24 mouse cellular contexts compared by ENCODE assay signal in the genomic region with DNA sequence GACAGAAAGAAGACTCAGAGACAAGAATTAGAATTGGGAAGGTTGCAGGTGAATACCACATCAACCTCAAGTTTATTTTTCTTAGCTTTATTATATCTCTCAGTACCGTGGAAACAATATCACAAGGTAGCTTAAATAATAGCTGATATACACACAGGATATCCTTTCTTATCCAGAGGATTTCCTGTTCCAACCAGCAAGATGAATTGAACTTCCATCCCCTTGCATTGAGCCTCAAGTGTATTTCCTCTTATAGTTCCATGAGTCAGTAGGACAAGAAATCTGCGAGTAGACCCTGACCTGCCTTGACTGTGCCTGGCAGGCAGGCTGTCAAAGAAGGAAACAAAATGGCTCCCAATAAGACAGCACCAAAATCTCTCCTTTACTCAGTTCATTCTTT. TPM values are rescaled to one million over a fixed set of nuclear protein-coding genes. Genes with fewer than 3 reads are reported as not detected.
"Had no signal": no experiment of that assay in that cellular context is flagged by ENCODE, and none has a peak within 500 bp of the region (broad histone marks: within the 10 kb centered on the region; RNA-seq: fewer than 3 reads in every experiment).

No protein-coding gene starts in this region.

- H3K9ac ChIP-seq: intestine, embryonic 15.5 days; limb, embryonic 13.5 days; liver, embryonic 12.5 days; liver, embryonic 15.5 days; midbrain, embryonic 12.5 days had no signal

- DNase-seq: kidney, adult 11 months; kidney, postnatal 25 days; liver; lung, adult 18-20 months; lung, postnatal 4 days; right cerebral cortex, adult 18-20 months; right cerebral cortex, postnatal 14 days; right cerebral cortex, postnatal 4 days; thymus, adult 2 months; thymus, postnatal 14 days; thymus, postnatal 4 days had no signal

- H3K4me3 ChIP-seq: intestine, embryonic 15.5 days; layer of hippocampus, adult 2 months; limb, embryonic 10.5 days; limb, embryonic 13.5 days; liver, embryonic 12.5 days; liver, embryonic 15.5 days; midbrain, embryonic 12.5 days; myocyte had no signal

- H3K4me1 ChIP-seq: intestine, embryonic 15.5 days; limb, embryonic 10.5 days; limb, embryonic 13.5 days; liver, embryonic 12.5 days; liver, embryonic 15.5 days; midbrain, embryonic 12.5 days had no signal

- H3K36me3 ChIP-seq: intestine, embryonic 15.5 days; limb, embryonic 10.5 days; limb, embryonic 13.5 days; liver, embryonic 12.5 days; liver, embryonic 15.5 days; midbrain, embryonic 12.5 days had no signal

- H3K4me2 ChIP-seq: intestine, embryonic 15.5 days; limb, embryonic 13.5 days; liver, embryonic 12.5 days; liver, embryonic 15.5 days; midbrain, embryonic 12.5 days had no signal

- H3K27me3 ChIP-seq: intestine, embryonic 15.5 days; limb, embryonic 13.5 days; liver, embryonic 12.5 days; liver, embryonic 15.5 days; midbrain, embryonic 12.5 days had no signal

- H3K9me3 ChIP-seq: intestine, embryonic 15.5 days; limb, embryonic 10.5 days; limb, embryonic 13.5 days; liver, embryonic 12.5 days; liver, embryonic 15.5 days; midbrain, embryonic 12.5 days had no signal

- H3K27ac ChIP-seq: intestine, embryonic 15.5 days; kidney, postnatal 0 days; layer of hippocampus, adult 2 months; limb, embryonic 10.5 days; limb, embryonic 13.5 days; liver, embryonic 12.5 days; liver, embryonic 15.5 days; midbrain, embryonic 12.5 days; stomach, postnatal 0 days had no signal

- ATAC-seq: intestine, embryonic 15.5 days; liver, embryonic 12.5 days; midbrain, embryonic 16.5 days had no signal

RNA-seq across cellular contexts. Expression of a gene that starts 23.6 kb away (rescaled TPM):
- total RNA-seq: left cerebral cortex, postnatal 25 days had no signal
- polyA plus RNA-seq: limb, embryonic 10.5 days; neural tube, embryonic 14.5 days had no signal
